Mouse (Mus musculus) limb, embryonic 10.5 days (tissue): ENCODE measurements around the gene Tmem179b. TPM values are rescaled to one million over a fixed set of nuclear protein-coding genes. Genes with fewer than 3 reads are reported as not detected.

Experiments
- DNase-seq: peaks from one replicate; pipeline ENCODE4 v3.0.0-alpha.2; 2017; ENCODE audit warnings: low spot score
- H3K27ac ChIP-seq: fragments of 300-500 bp; sonication (generic); 2 replicates; pipeline ENCODE4 v1.5.1; 2016; ENCODE audit warnings: mild to moderate bottlenecking
- H3K27me3 ChIP-seq: fragments of 300-500 bp; sonication (generic); 2 replicates; pipeline ENCODE4 v1.6.1; 2016; ENCODE audit warnings: low read depth, mild to moderate bottlenecking; ENCODE audit not compliant: poor library complexity, severe bottlenecking
- H3K36me3 ChIP-seq: fragments of 300-500 bp; sonication (generic); 2 replicates; pipeline ENCODE4 v1.6.1; 2016; ENCODE audit warnings: mild to moderate bottlenecking, moderate library complexity
- H3K4me1 ChIP-seq: fragments of 300-500 bp; sonication (generic); 2 replicates; pipeline ENCODE4 v1.6.1; 2016
- H3K4me3 ChIP-seq: fragments of 300-500 bp; sonication (generic); 2 replicates; pipeline ENCODE4 v1.5.1; 2016; ENCODE audit warnings: mild to moderate bottlenecking, moderate library complexity
- H3K9me3 ChIP-seq: fragments of 300-500 bp; sonication (generic); replicated peaks from 2 replicates; pipeline ENCODE4 v1.6.1; 2016; ENCODE audit warnings: mild to moderate bottlenecking
- WGBS: fragments of 180-500 bp; shearing (Covaris S2); methylation state at CpG from one replicate; pipeline ENCODE4 v1.1.7; 2016; 5-methylcytosine and 5-hydroxymethylcytosine counted together
- polyA plus RNA-seq: library from polyadenylated mRNA; unstranded; fragments of >200 nt; fragmentation: Nextera tagmentation; extraction: Ambion mirVana; gene quantifications from 2 replicates; pipeline ENCODE4 v1.2.1, GENCODE M21; 2016

Gene Tmem179b
- polyA plus RNA-seq, 1 experiment from 2014 or later: 43.7 TPM

GRCm38 (mm10) chr19:8765562-8765961, 8.7 kb downstream of the Tmem179b start:
- H3K9me3 ChIP-seq: peaks cover 5% of the 10 kb centered on the region; the same call in 1 of the 2 replicates
- no peaks in the 10 kb centered on the region for H3K4me1 ChIP-seq
- H3K4me3 ChIP-seq: no peak overlapping the region
- DNase-seq: no peak
- H3K27ac ChIP-seq: no peak overlapping the region
- 97% methylated on average over 9 of the region's 9 CpGs for WGBS
- peaks cover 100% of the 10 kb centered on the region for H3K36me3 ChIP-seq
- H3K27me3 ChIP-seq: no peaks in the 10 kb centered on the region

DNA sequence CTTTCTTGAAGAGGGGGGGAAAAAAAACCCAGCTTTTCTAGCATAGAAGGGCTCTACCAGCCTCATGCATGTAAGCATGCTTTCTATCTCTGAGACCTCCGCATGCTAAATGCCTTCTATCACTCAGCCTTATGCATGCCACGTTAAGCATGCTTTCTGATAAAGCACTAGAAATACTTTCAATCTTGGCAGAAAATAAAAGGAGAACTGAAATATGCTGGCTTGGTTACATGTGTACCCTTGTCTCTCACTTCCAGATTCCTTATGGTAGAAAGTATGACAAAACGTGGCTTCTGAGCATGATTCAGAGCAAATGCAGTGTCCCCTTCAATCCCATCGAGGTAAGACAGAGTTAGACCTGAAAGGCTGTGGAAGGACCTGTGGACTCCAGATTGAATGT, 11.0 kb downstream of the Tmem179b start:
- 94% methylated on average over 4 of the region's 4 CpGs for WGBS
- Histone ChIP-seq H3K9me3 (peaks cover 5% of the 10 kb centered on the region; the same call in 1 of the 2 replicates), H3K36me3 (peaks cover 85% of the 10 kb centered on the region)

DNA sequence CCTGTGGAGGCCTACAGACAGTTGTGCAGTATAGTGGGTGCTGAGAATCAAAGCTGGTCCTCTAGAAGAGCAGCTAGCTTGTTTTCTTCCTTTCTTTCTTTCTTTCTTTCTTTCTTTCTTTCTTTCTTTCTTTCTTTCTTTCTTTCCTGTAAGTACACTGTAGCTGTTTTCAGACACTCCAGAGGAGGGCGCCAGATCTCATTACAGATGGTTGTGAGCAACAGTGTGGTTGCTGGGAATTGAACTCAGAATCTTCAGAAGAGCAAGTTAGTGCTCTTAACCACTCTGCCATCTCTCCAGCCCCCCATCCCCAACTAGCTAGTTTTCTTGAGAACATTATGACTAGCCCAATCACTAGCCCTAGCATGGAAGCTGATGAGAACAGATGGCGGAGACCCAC, 13.5 kb downstream of the Tmem179b start:
- peaks cover 14% of the 10 kb centered on the region for H3K4me1 ChIP-seq
- H3K27me3 ChIP-seq: no peaks in the 10 kb centered on the region
- DNase-seq: no peak
- H3K9me3 ChIP-seq: peaks cover 5% of the 10 kb centered on the region; the same call in 1 of the 2 replicates
- 93% methylated on average over 2 of the region's 2 CpGs for WGBS
- H3K27ac ChIP-seq: no peak overlapping the region
- H3K4me3 ChIP-seq: no peak overlapping the region
- H3K36me3 ChIP-seq: peaks cover 63% of the 10 kb centered on the region

More for the DNA sequence above, 11.0 kb downstream of the Tmem179b start:
- Histone ChIP-seq H3K4me3 (no peak overlapping the region), H3K27ac (no peak overlapping the region), H3K27me3 (no peaks in the 10 kb centered on the region), H3K4me1 (peaks cover 5% of the 10 kb centered on the region)
- DNase-seq: no peak

- peaks cover 63% of the 10 kb centered on the region for H3K36me3 ChIP-seq
- 0 out of 2 replicates have a peak overlapping the region, but pooled peaks have one; percentile 95 for H3K4me3 ChIP-seq
- H3K27me3 ChIP-seq: no peaks in the 10 kb centered on the region
- no peak overlapping the region for H3K27ac ChIP-seq
- DNase-seq: no peak
- peaks cover 14% of the 10 kb centered on the region for H3K4me1 ChIP-seq
- no peaks in the 10 kb centered on the region for H3K9me3 ChIP-seq
- 97% methylated on average over 2 of the region's 2 CpGs for WGBS
Measured at GRCm38 (mm10) chr19:8758899-8759298, 15.4 kb downstream of the Tmem179b start.

DNA sequence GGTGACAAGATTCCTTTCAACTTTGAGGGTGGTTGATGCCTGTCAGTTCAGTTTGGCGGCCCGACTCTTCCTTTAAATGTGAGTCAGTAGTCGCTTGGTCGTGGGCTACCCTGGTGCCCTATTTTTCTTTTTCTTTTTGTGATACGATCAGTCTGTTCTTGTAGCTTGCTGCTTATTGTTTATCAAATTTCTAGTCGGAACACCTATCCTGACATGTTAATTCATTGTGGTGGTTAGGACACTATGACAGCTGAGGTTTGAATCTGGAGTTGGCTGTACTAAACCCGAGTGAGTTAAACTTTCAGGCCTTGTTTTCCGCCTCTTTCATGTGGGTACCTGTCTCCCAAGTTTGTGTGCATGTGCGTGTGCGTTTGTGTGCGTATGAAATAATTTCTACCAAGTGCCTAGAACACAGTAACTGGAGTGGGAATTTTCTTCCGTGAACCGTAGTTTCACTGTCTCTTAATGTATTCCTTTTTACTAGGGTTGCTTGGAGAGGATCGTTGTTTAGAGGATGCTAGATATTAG, 16.7 kb downstream of the Tmem179b start:
- no peaks in the 10 kb centered on the region for H3K9me3 ChIP-seq
- H3K4me3 ChIP-seq: peak overlapping the region; percentile 95
- peak overlapping the region; percentile 91 for H3K27ac ChIP-seq
- peaks cover 14% of the 10 kb centered on the region for H3K4me1 ChIP-seq
- H3K27me3 ChIP-seq: no peaks in the 10 kb centered on the region
- peaks cover 63% of the 10 kb centered on the region for H3K36me3 ChIP-seq
- WGBS: 10% methylated on average over 14 of the region's 14 CpGs
- no peak for DNase-seq

DNA sequence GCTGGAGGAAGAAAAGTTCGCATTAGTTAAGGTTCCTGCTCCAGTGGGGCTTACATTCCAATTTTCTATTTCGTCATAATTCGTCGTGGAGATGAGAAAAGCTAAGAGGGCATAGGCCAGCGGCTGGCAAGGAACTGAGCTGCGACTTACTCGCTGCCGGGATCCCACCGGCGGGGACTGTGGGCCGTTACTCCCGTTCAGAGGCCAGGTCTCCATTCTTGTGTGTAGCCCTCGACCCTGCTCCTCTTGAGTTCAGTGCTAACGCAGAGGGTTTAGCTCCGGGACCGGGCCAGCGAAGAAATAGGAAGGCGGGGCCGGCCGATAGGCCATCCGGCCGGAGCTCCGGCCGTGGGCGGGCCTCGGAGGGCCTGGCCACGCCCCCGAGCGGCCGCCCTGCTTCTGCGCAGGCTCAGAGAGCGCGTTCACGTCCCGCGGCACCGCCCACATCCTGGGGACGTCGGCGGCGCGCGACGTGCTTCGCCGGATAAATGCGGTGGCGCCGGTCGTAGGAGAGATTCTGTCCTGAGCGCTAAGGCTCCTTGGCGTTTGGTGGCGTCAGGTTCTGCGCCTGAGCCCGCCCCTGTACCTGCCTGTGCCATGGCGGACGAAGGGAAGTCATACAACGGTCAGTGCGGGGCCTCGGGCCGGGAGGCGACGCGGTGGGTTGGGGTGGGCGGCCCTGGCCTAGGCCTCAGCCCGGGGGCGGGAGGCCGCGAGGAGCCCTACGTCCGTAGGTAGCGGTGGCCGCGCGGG, 17.5 kb downstream of the Tmem179b start, which contains the start of gene Nxf1:
Gene Nxf1, plus strand, starts transcription at position 439 of the 753 bp plus-strand sequence.
- Histone ChIP-seq H3K4me1 (peaks cover 14% of the 10 kb centered on the region), H3K27me3 (no peaks in the 10 kb centered on the region), H3K4me3 (peak within 1 kb of the TSS; percentile 95), H3K27ac (peak within 1 kb of the TSS; percentile 91), H3K9me3 (no peaks in the 10 kb centered on the region), H3K36me3 (peaks cover 63% of the 10 kb centered on the region)
- DNase-seq: peak; percentile 96
- WGBS: under 1% methylated on average over 75 of the region's 75 CpGs

- Histone ChIP-seq H3K4me3 (0 out of 2 replicates have a peak overlapping the region, but pooled peaks have one; percentile 95), H3K4me1 (peaks cover 14% of the 10 kb centered on the region), H3K27me3 (no peaks in the 10 kb centered on the region), H3K27ac (no peak overlapping the region), H3K9me3 (no peaks in the 10 kb centered on the region), H3K36me3 (peaks cover 62% of the 10 kb centered on the region)
- no peak for DNase-seq
- 89% methylated on average over 3 of the region's 3 CpGs for WGBS
Measured at GRCm38 (mm10) chr19:8755652-8756051, 18.6 kb downstream of the Tmem179b start.

GRCm38 (mm10) chr19:8747368-8747767, 26.9 kb downstream of the Tmem179b start:
- no peaks in the 10 kb centered on the region for H3K9me3 ChIP-seq
- no peak for DNase-seq
- no peak overlapping the region for H3K4me3 ChIP-seq
- no peak overlapping the region for H3K27ac ChIP-seq
- peaks cover 9% of the 10 kb centered on the region for H3K4me1 ChIP-seq
- 75% methylated on average over 2 of the region's 2 CpGs for WGBS
- H3K36me3 ChIP-seq: peaks cover 96% of the 10 kb centered on the region
- H3K27me3 ChIP-seq: no peaks in the 10 kb centered on the region

DNA sequence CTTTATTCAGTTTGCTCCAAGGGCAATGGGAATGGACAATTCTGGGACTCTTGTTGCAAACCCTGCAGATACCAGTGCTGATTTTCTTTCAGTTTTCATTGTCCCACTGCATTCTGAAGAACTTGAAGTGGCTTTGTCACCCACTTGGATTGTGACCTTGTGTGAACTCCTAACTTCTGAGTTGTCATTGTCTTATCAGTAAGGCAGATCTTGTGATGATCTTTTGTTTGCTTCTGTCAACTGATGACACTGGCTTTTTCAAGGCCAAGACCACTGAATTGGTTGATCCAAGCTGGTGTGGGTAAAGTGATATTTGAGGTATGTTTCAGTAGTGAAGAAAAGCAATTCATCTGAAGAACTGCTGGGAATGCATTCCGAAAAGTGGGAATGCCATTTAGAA, 28.9 kb downstream of the Tmem179b start:
- H3K4me1 ChIP-seq: peaks cover 19% of the 10 kb centered on the region
- H3K27me3 ChIP-seq: no peaks in the 10 kb centered on the region
- no peaks in the 10 kb centered on the region for H3K9me3 ChIP-seq
- WGBS: 97% methylated on average over 1 of the region's 1 CpGs
- DNase-seq: no peak
- no peak overlapping the region for H3K27ac ChIP-seq
- peaks cover 84% of the 10 kb centered on the region for H3K36me3 ChIP-seq
- H3K4me3 ChIP-seq: no peak overlapping the region

GRCm38 (mm10) chr19:8742176-8742575, 32.1 kb downstream of the Tmem179b start:
- no peaks in the 10 kb centered on the region for H3K27me3 ChIP-seq
- peaks cover 84% of the 10 kb centered on the region for H3K36me3 ChIP-seq
- peak overlapping the region; percentile 87 for H3K4me3 ChIP-seq
- peak overlapping the region; percentile 95 for H3K27ac ChIP-seq
- DNase-seq: no peak
- H3K9me3 ChIP-seq: no peaks in the 10 kb centered on the region
- WGBS: 20% methylated on average over 14 of the region's 14 CpGs
- H3K4me1 ChIP-seq: peaks cover 21% of the 10 kb centered on the region

GRCm38 (mm10) chr19:8741243-8741869, 32.9 kb downstream of the Tmem179b start, which contains the start of gene Stx5a:
Stx5a (plus strand) TSS chr19:8741413.
- H3K27ac ChIP-seq: peak within 1 kb of the TSS; percentile 95
- DNase-seq: peak; percentile 93
- no peaks in the 10 kb centered on the region for H3K27me3 ChIP-seq
- peak within 1 kb of the TSS; percentile 87 for H3K4me3 ChIP-seq
- under 1% methylated on average over 36 of the region's 36 CpGs for WGBS
- peaks cover 24% of the 10 kb centered on the region for H3K4me1 ChIP-seq
- H3K36me3 ChIP-seq: peaks cover 78% of the 10 kb centered on the region
- H3K9me3 ChIP-seq: no peaks in the 10 kb centered on the region

DNA sequence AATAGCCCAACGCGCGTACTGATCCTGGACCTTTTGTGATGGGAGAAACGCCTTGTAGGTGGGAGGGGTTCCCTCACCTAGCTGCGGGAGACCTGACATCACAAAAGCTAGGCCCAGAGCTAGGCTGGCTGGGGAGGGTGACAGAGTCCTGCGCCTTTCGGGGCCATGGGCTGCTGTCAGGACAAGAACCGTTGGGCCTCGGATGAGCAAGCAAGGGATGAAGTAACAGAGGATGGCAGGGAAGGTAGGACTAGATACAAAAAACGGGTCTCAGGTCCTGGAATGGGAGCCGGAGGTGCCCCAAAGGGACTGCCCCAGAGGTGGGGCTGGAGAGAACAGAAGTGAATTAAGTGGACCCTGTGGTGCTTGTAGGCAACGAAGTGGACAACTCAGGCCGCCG, 33.7 kb downstream of the Tmem179b start, which contains the start of gene 1700092M07Rik:
Gene 1700092M07Rik, plus strand, starts transcription at position 116 of the 400 bp plus-strand sequence.
- H3K27ac ChIP-seq: peak within 1 kb of the TSS; percentile 95
- 75% methylated on average over 14 of the region's 14 CpGs for WGBS
- H3K4me3 ChIP-seq: peak within 1 kb of the TSS; percentile 87
- peaks cover 71% of the 10 kb centered on the region for H3K36me3 ChIP-seq
- no peaks in the 10 kb centered on the region for H3K27me3 ChIP-seq
- H3K4me1 ChIP-seq: peaks cover 24% of the 10 kb centered on the region
- no peaks in the 10 kb centered on the region for H3K9me3 ChIP-seq
- no peak for DNase-seq

DNA sequence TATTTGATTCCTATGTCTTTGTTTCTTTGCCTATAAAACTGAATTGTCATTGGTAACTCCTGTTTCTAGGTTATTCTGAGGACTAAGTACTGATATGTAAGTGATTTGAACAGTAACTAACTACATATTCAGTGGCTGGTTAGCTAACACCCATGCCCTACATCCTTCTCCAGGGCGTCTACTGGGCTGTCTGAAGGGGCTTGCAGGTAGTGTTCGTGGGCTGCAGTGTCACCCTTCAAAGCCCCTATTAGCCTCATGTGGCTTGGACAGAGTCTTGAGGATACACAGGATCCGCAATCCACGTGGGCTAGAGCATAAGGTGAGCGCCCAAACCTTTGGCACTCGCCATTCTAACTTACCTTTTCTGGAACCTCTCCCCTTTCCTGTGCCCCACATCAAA, 34.6 kb downstream of the Tmem179b start:
- 88% methylated on average over 6 of the region's 6 CpGs for WGBS
- Histone ChIP-seq H3K4me3 (no peak overlapping the region), H3K4me1 (peaks cover 29% of the 10 kb centered on the region), H3K36me3 (peaks cover 61% of the 10 kb centered on the region), H3K27ac (no peak overlapping the region), H3K9me3 (no peaks in the 10 kb centered on the region), H3K27me3 (no peaks in the 10 kb centered on the region)
- DNase-seq: no peak
